Mouse (Mus musculus) T-helper 17 cell (primary cell): ENCODE data around the gene Prss32.

Experiments
- in situ Hi-C, 2 experiments: fragments of 300-600 bp; cut with MboI, MseI; formaldehyde crosslinking; loops; 1 replicate in 1 of 2; 2 replicates in 1 of 2; pipeline ENCODE4 v1.15.1; 2025; ENCODE audit warnings: high pct_unique_total_duplicates in 2 of 2

Prss32 gene

GRCm38 (mm10) chr17:23843812-23844273 lies at the start of gene Prss32, which contains the start of gene Prss41:
TSS of gene Prss32 (plus strand) at chr17:23843855.
TSS of gene Prss41 (minus strand) at chr17:23844172.
- in situ Hi-C loops, result loop anchor here in 1 of 2 experiments (5.0 kb wide), 1 partner anchor 67 kb away; no protein-coding TSS in a partner anchor

GRCm38 (mm10) chr17:23795323-23795722 lies 48.3 kb upstream of the Prss32 start:
- in situ Hi-C loops, result no loop called here

DNA sequence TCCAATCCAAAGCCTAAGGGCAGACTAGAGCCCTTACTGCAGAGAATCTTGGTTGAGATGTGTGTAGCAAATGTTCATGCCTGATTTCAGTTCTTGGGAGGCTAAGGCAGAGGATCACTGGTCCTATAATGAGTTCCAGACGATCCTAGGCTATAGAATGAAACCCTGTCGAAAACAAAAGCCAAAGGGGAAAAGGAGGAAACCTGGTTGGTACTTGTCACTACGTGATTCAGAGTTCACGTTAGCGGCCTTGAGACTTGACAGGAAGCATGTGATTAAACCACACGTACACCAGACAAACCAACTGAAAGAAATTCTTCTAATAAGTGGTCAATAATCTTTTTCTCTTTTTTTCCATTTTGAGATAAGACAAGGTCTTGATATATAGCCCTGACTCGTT lies 46.3 kb upstream of the Prss32 start:
- in situ Hi-C loops, result no loop called here

DNA sequence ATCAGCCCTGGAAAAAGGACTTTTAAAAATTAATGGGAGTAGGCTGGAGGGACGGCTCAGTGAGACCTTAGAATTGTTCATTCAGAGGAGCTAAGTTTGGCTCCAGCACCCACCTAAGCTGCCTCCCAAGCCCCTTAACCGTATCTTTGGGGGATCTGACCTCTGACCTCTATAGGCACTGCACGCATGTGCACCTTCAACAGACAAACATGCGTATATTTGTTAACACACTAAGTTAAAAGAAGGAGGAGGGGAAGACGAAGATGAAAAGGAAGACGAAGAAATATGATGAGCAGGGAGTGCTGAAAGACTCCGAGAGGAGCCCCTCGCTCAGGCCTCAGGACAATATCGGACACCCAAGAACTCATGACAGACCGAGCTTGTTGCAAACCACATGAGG lies 42.0 kb upstream of the Prss32 start:
- in situ Hi-C loops, result no loop called here

DNA sequence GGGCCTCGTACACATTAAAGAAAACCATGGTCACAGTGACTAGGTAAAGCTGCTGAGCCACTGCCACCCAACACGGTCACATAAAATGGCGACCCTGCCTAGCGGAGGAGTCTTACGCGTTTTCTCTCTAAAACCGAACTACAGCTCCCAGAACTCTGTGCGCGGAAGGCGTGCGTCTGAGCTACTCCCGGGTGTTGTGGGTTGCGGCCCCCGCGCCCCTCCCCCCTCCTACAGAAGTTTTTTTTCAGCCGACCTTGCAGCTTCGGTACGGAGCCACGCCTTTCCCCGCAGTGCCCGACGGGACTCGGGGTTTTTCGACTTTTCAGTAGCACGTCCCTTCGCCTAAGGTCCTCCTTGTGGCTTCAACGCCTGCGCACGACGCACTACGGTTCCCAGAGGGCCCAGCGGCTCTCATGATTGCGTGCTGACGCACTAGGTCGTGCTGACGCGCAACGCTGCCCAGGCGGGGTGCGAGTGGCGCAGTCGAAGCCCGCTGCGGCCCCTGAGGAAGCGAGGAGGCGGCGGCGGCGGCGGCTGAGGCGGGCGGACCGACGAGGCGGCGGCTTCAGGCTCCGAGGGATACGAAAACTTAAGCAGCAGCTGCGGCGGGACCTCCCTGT lies 40.8 kb upstream of the Prss32 start:
- in situ Hi-C loops, result no loop called here

- in situ Hi-C loops, result no loop called here
These were observed 40.2 kb upstream of the Prss32 start for GRCm38 (mm10) chr17:23803366-23804041.

DNA sequence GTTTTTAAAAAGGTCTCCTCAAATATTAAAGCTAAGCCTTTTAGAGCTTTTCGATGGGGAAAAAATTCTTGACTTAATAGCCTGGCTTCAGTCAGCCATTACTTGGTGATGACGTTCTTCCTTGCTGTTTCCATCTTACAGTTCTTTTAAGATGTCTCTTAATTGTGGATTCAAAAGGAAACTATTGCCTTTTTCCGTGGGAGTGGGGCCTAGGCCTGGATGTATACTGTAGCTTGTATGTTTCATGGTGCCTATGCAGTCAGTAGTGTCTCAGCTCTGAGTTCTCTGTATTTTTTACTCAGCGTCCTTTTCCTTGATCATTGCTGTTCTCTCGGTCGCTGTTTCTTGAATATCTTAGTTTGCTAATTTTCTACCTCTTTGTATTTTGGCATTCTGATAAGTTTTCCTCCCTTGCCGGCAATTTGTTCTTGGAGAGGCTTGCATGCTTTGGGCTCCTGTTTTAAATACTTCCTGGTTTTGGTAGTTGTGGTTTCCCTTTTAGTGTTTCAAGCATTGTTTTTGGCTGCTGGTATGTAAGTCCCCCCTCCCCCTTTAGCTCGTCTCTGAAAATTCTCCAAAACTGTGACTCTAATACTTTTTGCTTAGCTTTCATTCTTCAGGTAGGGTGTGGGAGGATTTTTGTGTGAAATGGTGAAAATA lies 39.1 kb upstream of the Prss32 start:
- in situ Hi-C loops, result no loop called here

GRCm38 (mm10) chr17:23806867-23807266 lies 36.8 kb upstream of the Prss32 start:
- in situ Hi-C loops, result no loop called here

DNA sequence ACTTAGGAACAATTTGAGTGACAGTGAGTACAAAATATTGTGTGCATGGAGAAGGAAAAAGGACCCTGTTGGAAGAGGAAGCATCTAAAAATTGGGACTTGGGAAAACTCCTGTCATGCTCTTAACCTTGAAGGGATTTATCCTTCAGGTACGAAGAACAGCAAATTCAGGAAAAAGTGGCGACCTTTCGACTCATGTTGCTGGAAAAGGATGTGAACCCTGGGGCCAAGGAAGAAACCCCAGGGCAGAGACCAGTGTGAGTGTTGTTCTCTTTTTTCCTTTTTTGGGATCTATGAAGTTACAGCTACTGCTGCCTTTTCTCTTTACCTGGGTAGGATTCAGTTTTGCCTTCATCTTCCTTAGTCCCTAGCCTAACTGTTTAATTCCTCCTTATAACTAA lies 35.7 kb upstream of the Prss32 start:
- in situ Hi-C loops, result no loop called here

DNA sequence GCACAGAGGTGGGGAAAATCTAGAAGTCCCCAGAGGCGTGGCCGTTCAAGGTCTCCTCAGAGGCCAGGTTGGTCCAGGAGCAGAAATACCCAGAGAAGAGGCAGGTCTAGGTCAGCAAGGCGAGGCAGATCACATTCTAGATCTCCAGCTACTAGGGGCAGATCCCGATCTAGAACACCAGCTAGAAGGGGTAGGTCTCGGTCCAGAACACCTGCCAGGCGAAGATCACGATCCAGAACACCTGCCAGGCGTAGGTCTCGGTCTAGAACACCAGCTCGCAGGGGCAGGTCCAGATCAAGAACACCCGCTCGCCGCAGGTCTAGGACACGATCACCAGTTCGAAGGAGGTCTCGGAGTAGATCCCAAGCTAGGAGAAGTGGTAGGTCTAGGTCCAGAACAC lies 28.0 kb upstream of the Prss32 start:
- in situ Hi-C loops, result loop anchor here in 1 of 2 experiments (5.0 kb wide), 1 partner anchor 38 kb away; no protein-coding TSS in a partner anchor

DNA sequence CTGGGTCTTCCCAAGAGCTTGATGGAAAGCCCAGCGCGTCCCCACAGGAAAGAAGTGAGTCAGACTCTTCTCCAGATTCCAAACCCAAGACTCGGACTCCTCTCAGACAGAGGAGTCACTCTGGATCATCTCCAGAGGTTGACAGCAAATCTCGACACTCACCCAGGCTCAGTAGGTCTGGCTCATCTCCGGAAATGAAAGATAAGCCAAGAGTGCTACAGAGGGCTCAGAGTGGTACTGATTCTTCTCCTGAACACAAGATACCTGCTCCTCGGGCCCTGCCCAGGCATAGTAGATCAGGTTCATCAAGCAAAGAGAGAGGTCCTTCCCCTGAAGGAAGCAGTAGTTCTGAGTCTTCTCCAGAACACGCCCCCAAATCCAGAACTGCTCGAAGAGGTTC lies 25.1 kb upstream of the Prss32 start:
- in situ Hi-C loops, result loop anchor here in 1 of 2 experiments (5.0 kb wide), 1 partner anchor 41 kb away; no protein-coding TSS in a partner anchor

DNA sequence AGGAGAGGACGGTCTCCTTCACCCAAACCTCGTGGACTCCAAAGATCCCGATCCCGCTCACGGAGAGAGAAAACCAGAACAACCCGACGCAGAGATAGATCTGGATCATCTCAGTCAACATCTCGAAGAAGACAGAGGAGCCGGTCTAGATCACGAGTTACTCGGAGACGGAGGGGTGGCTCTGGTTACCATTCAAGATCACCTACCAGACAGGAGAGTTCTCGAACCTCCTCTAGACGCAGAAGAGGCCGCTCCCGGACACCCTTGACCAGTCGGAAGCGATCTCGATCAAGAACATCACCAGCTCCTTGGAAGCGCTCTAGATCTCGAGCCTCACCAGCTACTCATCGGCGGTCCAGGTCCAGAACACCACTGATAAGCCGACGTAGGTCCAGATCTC lies 24.4 kb upstream of the Prss32 start:
- in situ Hi-C loops, result loop anchor here in 1 of 2 experiments (5.0 kb wide), 1 partner anchor 42 kb away; no protein-coding TSS in a partner anchor

GRCm38 (mm10) chr17:23820731-23821130 lies 22.9 kb upstream of the Prss32 start:
- in situ Hi-C loops, result loop anchor here in 1 of 2 experiments (10.0 kb wide), 1 partner anchor 46 kb away; the partner anchor contains the start of gene Flywch1

- in situ Hi-C loops, result loop anchor here in 1 of 2 experiments (10.0 kb wide), 1 partner anchor 47 kb away; the partner anchor contains the start of gene Flywch1
These were observed 21.6 kb upstream of the Prss32 start for GRCm38 (mm10) chr17:23822094-23822493.

DNA sequence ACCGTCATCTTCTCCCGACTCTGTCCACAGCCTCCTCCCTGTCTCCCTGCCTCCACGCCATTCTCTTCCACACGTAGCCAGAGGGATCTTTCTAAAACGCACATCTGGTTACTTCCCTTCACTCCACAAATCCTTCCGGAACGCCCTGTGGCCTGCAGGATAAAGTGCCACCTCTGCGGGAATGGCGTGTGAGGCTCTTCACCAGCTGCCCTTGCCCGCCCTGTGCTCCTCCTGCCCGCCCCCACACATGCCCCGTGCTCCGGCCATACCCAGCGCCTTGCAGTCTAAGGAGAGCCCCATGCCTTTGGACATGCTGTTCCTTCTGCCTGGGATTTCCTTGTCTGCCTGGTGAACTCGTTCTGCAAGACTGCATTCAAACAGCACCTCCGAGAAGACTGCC lies 20.6 kb upstream of the Prss32 start:
- in situ Hi-C loops, result loop anchor here in 1 of 2 experiments (10.0 kb wide), 1 partner anchor 48 kb away; the partner anchor contains the start of gene Flywch1

DNA sequence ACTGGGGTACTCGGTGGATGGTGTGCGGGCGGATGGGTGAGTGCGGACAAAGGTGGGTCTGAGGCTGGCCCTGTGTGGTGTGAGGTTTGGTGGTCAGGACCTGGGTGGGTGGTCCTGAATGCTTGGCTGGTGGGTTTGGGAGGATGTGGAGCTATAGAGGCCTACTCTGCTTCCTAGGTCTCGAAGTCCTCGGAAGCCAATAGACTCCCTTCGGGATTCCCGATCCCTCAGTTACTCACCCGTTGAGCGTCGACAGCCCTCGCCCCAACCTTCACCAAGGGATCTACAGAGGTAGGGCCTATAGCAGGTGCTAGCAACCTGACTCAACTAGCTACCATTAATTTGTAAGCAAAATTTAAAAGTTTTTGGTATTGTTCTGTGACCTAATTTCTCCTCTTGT lies 20.0 kb upstream of the Prss32 start:
- in situ Hi-C loops, result loop anchor here in 1 of 2 experiments (10.0 kb wide), 1 partner anchor 49 kb away; the partner anchor contains the start of gene Flywch1

GRCm38 (mm10) chr17:23825591-23825990 lies 18.1 kb upstream of the Prss32 start:
- in situ Hi-C loops, result loop anchor here in 1 of 2 experiments (10.0 kb wide), 1 partner anchor 51 kb away; the partner anchor contains the start of gene Flywch1

DNA sequence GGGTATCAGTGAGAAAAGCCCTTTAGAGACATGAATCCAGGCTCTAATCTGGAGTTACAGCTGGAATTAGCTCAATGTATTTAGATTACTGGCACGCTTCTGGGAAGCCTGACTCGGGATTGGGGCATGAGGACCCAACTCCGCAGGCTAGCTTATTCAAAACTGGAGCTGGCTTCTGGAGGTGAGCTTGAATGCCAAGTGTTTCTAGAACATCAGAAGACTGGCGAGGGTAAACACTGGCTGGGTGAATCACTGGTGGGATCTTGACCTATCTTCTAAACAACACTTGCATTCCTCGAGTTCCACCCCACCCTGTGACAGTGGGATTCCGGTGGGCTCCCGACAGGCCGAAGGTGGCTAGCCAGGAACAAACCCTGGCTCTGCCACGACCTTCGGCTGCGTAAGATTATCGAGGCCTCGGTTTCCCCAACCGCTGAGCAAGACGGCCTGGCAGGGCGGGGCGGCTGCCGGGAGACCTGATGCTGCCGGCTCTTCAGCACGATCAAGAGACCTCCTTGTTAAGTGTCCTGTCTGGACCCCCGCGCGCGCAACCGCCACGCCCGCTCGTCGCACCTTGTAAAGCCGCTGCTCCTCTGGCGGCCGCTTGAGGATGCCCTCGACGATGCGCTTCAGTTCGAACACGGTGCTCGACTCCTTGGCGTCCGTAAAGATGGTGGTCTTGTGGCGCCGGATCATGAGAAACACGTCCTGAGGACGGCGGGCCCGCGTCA lies 15.2 kb upstream of the Prss32 start:
- in situ Hi-C loops, result loop anchor here in 1 of 2 experiments (10.0 kb wide), 1 partner anchor 54 kb away; the partner anchor contains the start of gene Flywch1

DNA sequence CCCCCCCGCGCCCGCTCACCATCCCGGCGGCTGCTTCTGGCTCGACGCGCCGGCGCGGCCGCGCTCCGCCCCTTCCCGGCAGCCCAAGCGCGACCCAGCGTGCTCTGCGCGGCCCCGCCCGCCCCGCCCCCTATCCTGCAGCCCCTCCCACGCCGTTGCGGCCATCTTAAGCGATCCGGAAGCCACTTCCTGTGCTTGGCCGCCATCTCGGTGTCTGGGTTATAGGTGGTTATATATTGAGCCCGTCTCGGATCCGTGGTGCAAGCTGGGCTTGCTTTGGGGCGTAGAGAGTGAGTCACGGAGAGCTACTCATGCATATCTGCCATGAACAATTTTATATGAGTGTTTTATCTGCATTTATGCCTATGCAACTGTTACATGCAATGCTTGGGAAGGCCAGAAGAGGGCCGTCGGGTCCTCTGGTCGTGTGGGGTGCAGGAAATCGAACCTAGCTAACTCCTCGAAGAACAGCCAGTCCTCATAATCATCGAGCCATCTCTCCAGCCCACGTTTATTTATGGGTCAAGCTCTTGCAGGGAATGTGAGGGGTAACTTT lies 14.5 kb upstream of the Prss32 start, which contains the start of gene Elob:
Gene Elob, minus strand, starts transcription at position 73 of the 556 bp plus-strand sequence.
- in situ Hi-C loops, result loop anchor here in 1 of 2 experiments (10.0 kb wide), 1 partner anchor 54 kb away; the partner anchor contains the start of gene Flywch1

DNA sequence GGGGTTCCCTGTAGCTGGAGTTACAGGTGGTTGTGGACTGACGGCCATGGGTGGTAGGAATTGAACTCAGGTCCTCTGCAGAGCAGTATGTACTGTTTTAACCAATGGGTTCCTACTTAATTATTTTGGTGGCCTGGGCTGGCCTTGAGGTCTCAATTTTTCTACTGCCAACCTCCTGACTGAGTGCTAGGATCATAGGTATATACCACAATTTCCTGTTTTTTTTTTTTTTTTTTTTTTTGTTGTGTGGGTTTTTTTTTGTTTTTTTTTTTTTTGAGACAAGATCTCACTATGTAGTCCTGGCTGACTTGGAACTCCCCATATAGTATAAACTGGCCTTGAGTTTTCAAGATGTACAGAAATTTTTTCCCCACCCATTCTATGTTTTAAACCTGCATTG lies 12.5 kb upstream of the Prss32 start:
- in situ Hi-C loops, result no loop called here
